Mouse (Mus musculus) kidney, postnatal 0 days (tissue): ENCODE results near the gene Trim14. TPM values are rescaled to one million over a fixed set of nuclear protein-coding genes. Genes with fewer than 3 reads are reported as not detected.

Source experiments
- ATAC-seq: fragments of 200-750 bp; cut with Nextera tagmentation; replicated peaks from 2 replicates; pipeline ENCODE4 v1.8.0; 2017; ENCODE audit warnings: low read depth, moderate number of reproducible peaks, moderate TSS enrichment, moderate library complexity; ENCODE audit not compliant: low FRiP score
- DNase-seq: peaks from one replicate; pipeline ENCODE4 v3.0.0-alpha.2; 2016; ENCODE audit warnings: low spot score
- H3K27ac ChIP-seq: fragments of 300-500 bp; sonication (generic); 2 replicates; pipeline ENCODE4 v1.5.1; 2014; ENCODE audit warnings: mild to moderate bottlenecking
- H3K27me3 ChIP-seq: fragments of 300-500 bp; sonication (generic); 2 replicates; pipeline ENCODE4 v1.6.1; 2014; ENCODE audit warnings: low read length, mixed read lengths; ENCODE audit not compliant: insufficient read depth
- H3K36me3 ChIP-seq: fragments of 300-500 bp; sonication (generic); 2 replicates; pipeline ENCODE4 v1.6.1; 2014; ENCODE audit warnings: low read length, mixed read lengths; ENCODE audit not compliant: insufficient read depth
- H3K4me1 ChIP-seq: fragments of 300-500 bp; sonication (generic); replicated peaks from 2 replicates; pipeline ENCODE4 v1.6.1; 2014; ENCODE audit warnings: antibody characterized with exemption, low read length, mixed read lengths; ENCODE audit not compliant: insufficient read depth
- H3K4me2 ChIP-seq: fragments of 300-500 bp; sonication (generic); 2 replicates; pipeline ENCODE4 v1.6.1; 2014; ENCODE audit warnings: mild to moderate bottlenecking, low read length, moderate library complexity, mixed read lengths
- H3K4me3 ChIP-seq: fragments of 300-500 bp; sonication (generic); replicated peaks from 2 replicates; pipeline ENCODE4 v1.5.1; 2014; ENCODE audit warnings: low read depth, low read length
- H3K9ac ChIP-seq: fragments of 300-500 bp; sonication (generic); 2 replicates; pipeline ENCODE4 v1.6.1; 2014; ENCODE audit warnings: low read depth, low read length
- H3K9me3 ChIP-seq: fragments of 300-500 bp; sonication (generic); replicated peaks from 2 replicates; pipeline ENCODE4 v1.6.1; 2016; ENCODE audit warnings: low read length, inconsistent platforms, mixed read lengths
- CTCF ChIP-seq: IDR thresholded peaks from 2 replicates; pipeline ENCODE4 v1.5.1; 2016; ENCODE audit warnings: antibody characterized with exemption, low read depth, mild to moderate bottlenecking, moderate library complexity
- WGBS: fragments of 180-500 bp; shearing (Covaris S2); extraction: QIAGEN DNeasy Blood & Tissue Kit; methylation state at CpG from one replicate; pipeline ENCODE4 v1.1.7; 2014; 5-methylcytosine and 5-hydroxymethylcytosine counted together
- polyA plus RNA-seq: library from polyadenylated mRNA; unstranded; fragments of >200 nt; fragmentation: Nextera tagmentation; extraction: Ambion mirVana; gene quantifications from 2 replicates; pipeline ENCODE4 v1.2.1, GENCODE M21; 2015

Gene Trim14
- polyA plus RNA-seq, 1 experiment from 2014 or later: 3.1 TPM

DNA sequence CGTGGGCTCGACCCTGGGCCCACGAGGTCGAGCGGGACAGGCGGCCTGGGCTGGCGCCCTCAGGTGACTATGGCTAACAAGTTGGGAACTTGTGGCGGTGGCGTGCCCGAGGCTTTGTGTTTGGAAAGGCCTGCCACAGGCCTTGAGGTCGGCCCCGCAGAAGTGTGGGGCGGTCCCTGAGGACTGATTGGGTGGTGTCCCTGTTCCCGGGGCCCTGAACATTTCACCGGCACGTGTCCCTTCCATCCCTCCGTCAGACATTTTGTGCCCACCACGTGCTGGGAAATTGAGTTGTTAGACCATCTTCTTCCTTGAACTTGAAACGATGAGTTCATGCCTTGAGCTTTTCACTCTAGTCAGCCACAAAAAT, 83.5 kb downstream of the Trim14 start:
- no peaks in the 10 kb centered on the region for H3K27me3 ChIP-seq
- peak overlapping the region; percentile 92 for H3K4me3 ChIP-seq
- 0 out of 2 replicates have a peak, but pooled peaks cover 2% of the 10 kb centered on the region for H3K36me3 ChIP-seq
- DNase-seq (peak; percentile 74), ATAC-seq (peak; percentile 40)
- H3K9me3 ChIP-seq: no peaks in the 10 kb centered on the region
- H3K9ac ChIP-seq: peak overlapping the region; percentile 92
- H3K27ac ChIP-seq: peak overlapping the region; percentile 97
- peak overlapping the region; percentile 81 for H3K4me2 ChIP-seq
- 0% methylated on average over 17 of the region's 19 CpGs for WGBS
- H3K4me1 ChIP-seq: peaks cover 40% of the 10 kb centered on the region
- TF ChIP-seq CTCF: no peak

DNA sequence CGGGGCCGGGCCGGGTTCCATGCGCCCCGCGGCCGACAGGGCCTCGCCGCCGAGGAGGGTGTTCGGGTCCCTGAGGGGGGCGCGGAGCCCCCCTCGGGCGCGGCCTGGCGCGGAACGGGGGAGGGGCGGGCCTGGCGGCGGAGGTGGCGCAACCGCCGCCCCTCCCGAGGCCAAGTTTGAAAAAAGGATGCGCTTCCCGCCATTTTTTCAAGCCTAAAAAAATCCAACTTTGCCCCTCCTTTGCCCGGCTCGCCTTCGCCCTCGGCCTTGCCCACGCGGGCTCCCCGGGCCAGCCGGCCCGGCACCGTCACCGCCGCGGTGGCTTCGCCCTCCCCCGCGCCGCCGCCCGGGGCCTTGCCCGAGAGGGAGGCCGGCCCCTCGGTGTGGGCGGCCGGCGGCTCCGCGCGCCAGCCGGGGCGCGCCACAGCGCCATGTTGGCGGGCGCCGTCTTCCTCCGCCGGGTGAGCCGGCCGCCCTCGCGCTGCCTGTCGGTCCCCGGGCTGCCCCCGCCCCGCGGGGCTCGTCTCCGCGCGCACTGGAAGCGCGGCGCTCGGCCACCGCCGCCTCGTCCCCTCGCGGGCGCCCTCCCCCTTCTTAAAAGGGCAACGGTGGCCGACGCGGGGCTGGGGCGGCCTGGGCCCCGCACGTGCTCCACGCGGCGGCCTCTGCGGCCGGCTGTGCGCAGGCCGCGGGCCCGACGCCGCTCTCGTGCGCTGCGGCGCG, 84.0 kb downstream of the Trim14 start:
- Histone ChIP-seq H3K9ac (peak overlapping the region; percentile 92), H3K9me3 (no peaks in the 10 kb centered on the region), H3K27ac (peak overlapping the region; percentile 97), H3K4me3 (peak overlapping the region; percentile 92), H3K4me1 (peaks cover 36% of the 10 kb centered on the region), H3K27me3 (no peaks in the 10 kb centered on the region), H3K4me2 (peak overlapping the region; percentile 81), H3K36me3 (0 out of 2 replicates have a peak, but pooled peaks cover 2% of the 10 kb centered on the region)
- ATAC-seq (peak; percentile 66), DNase-seq (peak; percentile 82)
- no peak for TF ChIP-seq CTCF
- under 1% methylated on average over 91 of the region's 111 CpGs for WGBS

DNA sequence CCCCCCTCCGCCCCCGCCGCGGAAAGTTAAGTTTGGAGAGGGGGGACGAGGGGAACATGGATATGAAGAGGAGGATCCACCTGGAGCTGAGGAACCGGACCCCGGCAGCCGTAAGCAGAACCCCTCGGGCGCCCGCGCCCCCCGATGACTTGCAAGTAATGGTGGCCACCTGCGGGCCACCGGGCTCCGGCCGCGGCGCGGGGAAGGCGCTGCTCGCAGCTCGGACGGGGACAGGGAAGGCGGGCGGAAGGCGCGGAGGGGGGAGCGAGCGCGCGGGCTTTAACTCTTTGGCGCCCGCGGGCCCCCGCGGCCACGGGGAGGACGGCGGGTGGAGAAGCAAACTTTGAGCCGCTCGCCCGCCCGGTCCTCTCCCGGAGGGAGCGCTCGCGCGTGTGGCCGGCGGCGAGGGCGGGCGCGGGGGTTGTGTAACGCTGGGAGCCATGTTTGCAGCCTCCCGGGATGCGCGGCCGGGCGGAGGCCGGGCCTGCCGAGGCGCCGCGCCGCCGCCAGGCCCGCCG, 84.6 kb downstream of the Trim14 start:
- Histone ChIP-seq H3K4me3 (peak overlapping the region; percentile 92), H3K9ac (peak overlapping the region; percentile 92), H3K36me3 (no peaks in the 10 kb centered on the region), H3K27me3 (no peaks in the 10 kb centered on the region), H3K4me2 (peak overlapping the region; percentile 81), H3K27ac (peak overlapping the region; percentile 97), H3K9me3 (no peaks in the 10 kb centered on the region), H3K4me1 (peaks cover 35% of the 10 kb centered on the region)
- WGBS: under 1% methylated on average over 57 of the region's 70 CpGs
- peak; percentile 19 for ATAC-seq
- peak; percentile 65 for DNase-seq
- no peak; the same call in 1 of the 2 replicates for TF ChIP-seq CTCF

DNA sequence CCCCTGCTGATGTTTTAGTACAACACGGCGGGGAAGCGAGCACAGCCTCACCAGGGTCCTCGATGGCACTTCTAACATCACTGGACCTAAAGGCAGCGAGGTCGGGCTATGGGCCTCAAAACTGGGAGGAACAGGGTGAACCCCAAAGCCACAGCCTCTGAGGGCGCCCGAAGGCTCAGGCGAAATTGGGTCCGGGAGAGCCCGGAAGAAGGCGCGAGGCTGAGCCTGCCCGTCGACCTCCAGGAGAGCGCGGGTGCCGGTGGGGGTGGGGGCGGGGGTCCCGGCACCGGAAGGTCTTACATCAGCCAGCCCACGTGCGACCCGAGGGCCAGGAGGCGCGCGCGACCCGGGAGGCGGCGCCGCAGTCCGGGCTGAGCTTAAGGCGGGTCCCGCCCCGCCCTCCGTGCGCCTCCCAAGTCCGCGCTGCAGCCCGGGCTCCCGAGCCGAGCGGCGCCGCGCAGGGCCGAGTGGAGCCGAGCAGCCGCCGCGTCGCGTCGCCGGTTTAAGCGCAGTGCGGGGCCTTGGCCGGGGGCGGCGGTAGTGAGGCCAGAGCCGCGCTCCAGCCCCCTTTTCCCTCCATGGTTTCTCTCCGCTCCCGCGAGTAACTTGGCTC, 85.3 kb downstream of the Trim14 start, which contains the start of gene Anp32b:
Gene Anp32b (plus strand): TSS at position 384 of the 613 bp plus-strand sequence.
- 0% methylated on average over 58 of the region's 66 CpGs for whole genome bisulfite sequencing
- Histone ChIP-seq H3K36me3 (no peaks in the 10 kb centered on the region), H3K9ac (peak within 1 kb of the TSS; percentile 92), H3K4me3 (peak within 1 kb of the TSS; percentile 92), H3K27me3 (no peaks in the 10 kb centered on the region), H3K4me2 (peak within 1 kb of the TSS; percentile 81), H3K9me3 (no peaks in the 10 kb centered on the region), H3K4me1 (peaks cover 30% of the 10 kb centered on the region), H3K27ac (peak within 1 kb of the TSS; percentile 97)
- TF ChIP-seq CTCF: peak; percentile 57
- DNase-seq (peak; percentile 94), ATAC-seq (peak; percentile 94)

DNA sequence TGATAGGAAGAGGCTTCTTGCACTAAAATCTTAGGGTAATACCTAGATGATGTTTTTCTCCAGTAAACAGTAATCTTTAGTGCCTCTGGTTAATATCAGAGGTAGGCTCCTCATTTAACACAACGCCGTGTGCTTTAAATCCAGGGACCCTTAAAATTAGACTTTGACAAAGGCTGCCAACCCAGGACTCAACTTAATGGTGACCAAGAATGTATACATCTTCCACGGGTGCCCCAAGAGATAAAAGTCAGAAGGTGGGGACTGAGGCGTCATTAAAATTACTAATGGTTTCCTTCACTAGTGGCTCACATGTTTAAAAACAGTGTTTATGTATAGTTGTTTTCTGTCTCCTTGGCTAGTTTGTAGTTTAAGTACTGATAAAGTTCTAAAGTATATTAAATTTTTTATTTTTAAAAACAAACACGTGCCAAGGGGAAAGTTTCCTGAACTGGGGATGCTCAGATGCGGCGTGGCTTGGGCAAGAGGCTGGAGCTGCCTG, 85.9 kb downstream of the Trim14 start:
- WGBS: 34% methylated on average over 7 of the region's 7 CpGs
- H3K4me2 ChIP-seq: peak overlapping the region; percentile 81
- no peaks in the 10 kb centered on the region for H3K27me3 ChIP-seq
- H3K36me3 ChIP-seq: no peaks in the 10 kb centered on the region
- peaks cover 24% of the 10 kb centered on the region for H3K4me1 ChIP-seq
- H3K4me3 ChIP-seq: peak overlapping the region; percentile 92
- H3K9me3 ChIP-seq: no peaks in the 10 kb centered on the region
- ATAC-seq (no peak), DNase-seq (no peak)
- no peak for TF ChIP-seq CTCF
- peak overlapping the region; percentile 97 for H3K27ac ChIP-seq
- H3K9ac ChIP-seq: peak overlapping the region; percentile 92

DNA sequence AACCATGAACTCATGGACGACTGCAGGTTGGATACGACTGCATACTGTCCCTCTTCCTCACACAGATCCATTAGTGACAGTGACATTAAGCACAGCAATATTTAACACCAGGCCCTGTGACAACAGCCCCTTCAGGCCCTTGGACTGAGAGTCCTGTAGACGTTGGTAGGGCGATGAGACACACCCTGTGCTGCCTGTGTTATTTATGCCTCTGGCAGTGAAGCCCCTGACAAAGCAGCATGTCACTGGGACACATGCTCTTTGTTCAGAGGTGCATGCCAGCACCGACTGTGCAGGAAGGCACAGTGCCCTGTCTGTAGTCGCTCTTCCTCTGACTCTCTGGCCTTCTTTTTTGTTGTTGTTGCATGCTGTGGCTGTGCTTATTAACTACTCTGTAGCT, 87.1 kb downstream of the Trim14 start:
- no peaks in the 10 kb centered on the region for H3K9me3 ChIP-seq
- no peak overlapping the region for H3K4me3 ChIP-seq
- no peaks in the 10 kb centered on the region for H3K36me3 ChIP-seq
- no peak overlapping the region for H3K4me2 ChIP-seq
- ATAC-seq (no peak), DNase-seq (no peak)
- no peak for TF ChIP-seq CTCF
- H3K27ac ChIP-seq: no peak overlapping the region
- WGBS: 66% methylated on average over 6 of the region's 6 CpGs
- no peak overlapping the region for H3K9ac ChIP-seq
- H3K4me1 ChIP-seq: peaks cover 20% of the 10 kb centered on the region
- H3K27me3 ChIP-seq: no peaks in the 10 kb centered on the region
